Mouse (Mus musculus) stomach, embryonic 15.5 days (tissue): ENCODE results near the gene Iffo2. TPM values are rescaled to one million over a fixed set of nuclear protein-coding genes. Genes with fewer than 3 reads are reported as not detected.

Experiments
- ATAC-seq: fragments of 200-750 bp; cut with Nextera tagmentation; 2 replicates; pipeline ENCODE4 v1.8.0; 2017; ENCODE audit warnings: low read depth, moderate number of reproducible peaks, moderate TSS enrichment; ENCODE audit not compliant: insufficient read depth, low FRiP score
- H3K27ac ChIP-seq: fragments of 300-500 bp; sonication (generic); 2 replicates; pipeline ENCODE4 v1.5.1; 2015; ENCODE audit warnings: mild to moderate bottlenecking, inconsistent platforms
- H3K27me3 ChIP-seq: fragments of 300-500 bp; sonication (generic); replicated peaks from 2 replicates; pipeline ENCODE4 v1.6.1; 2015; ENCODE audit warnings: inconsistent platforms
- H3K36me3 ChIP-seq: fragments of 300-500 bp; sonication (generic); 2 replicates; pipeline ENCODE4 v1.6.1; 2015; ENCODE audit warnings: inconsistent platforms
- H3K4me1 ChIP-seq: fragments of 300-500 bp; sonication (generic); 2 replicates; pipeline ENCODE4 v1.6.1; 2015; ENCODE audit warnings: inconsistent platforms
- H3K4me2 ChIP-seq: fragments of 300-500 bp; sonication (generic); 2 replicates; pipeline ENCODE4 v1.6.1; 2015; ENCODE audit warnings: mild to moderate bottlenecking, inconsistent platforms
- H3K4me3 ChIP-seq: fragments of 300-500 bp; sonication (generic); replicated peaks from 2 replicates; pipeline ENCODE4 v1.5.1; 2015; ENCODE audit warnings: inconsistent platforms
- H3K9ac ChIP-seq: fragments of 300-500 bp; sonication (generic); 2 replicates; pipeline ENCODE4 v1.6.1; 2015; ENCODE audit warnings: inconsistent platforms
- H3K9me3 ChIP-seq: fragments of 300-500 bp; sonication (generic); 2 replicates; pipeline ENCODE4 v1.6.1; 2016; ENCODE audit warnings: inconsistent platforms
- WGBS: fragments of 180-500 bp; shearing (Covaris S2); methylation state at CpG from one replicate; pipeline ENCODE4 v1.1.7; 2015; 5-methylcytosine and 5-hydroxymethylcytosine counted together
- polyA plus RNA-seq: library from polyadenylated mRNA; unstranded; fragments of >200 nt; fragmentation: Nextera tagmentation; extraction: Ambion mirVana; gene quantifications from 2 replicates; pipeline ENCODE4 v1.2.1, GENCODE M21; 2015

Gene Iffo2
- polyA plus RNA-seq, 1 experiment from 2014 or later: 4.2 TPM

DNA sequence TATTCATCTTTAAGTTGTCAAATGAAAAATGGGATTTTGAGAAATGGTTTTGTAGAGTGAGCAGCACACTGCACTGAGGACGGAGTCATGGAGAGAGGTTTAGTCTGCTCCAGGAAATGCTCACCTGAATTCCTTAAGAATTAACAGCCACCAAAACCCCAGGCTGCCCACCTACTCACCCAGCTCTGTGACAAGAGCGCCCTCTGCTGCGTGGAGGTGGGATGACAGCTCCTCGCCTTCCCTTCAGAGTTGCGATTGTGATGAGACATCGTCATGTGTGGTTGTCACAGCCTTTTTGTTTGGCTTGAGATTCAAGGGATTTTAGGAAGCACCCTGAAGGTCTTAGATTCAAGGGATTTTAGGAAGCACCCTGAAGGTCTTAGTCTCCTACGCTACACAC, 106.0 kb downstream of the Iffo2 start:
- no peaks in the 10 kb centered on the region for H3K36me3 ChIP-seq
- H3K4me1 ChIP-seq: 0 out of 2 replicates have a peak, but pooled peaks cover under 1% of the 10 kb centered on the region
- 30% methylated on average over 7 of the region's 7 CpGs for WGBS
- no peak overlapping the region for H3K27ac ChIP-seq
- H3K9me3 ChIP-seq: no peaks in the 10 kb centered on the region
- H3K27me3 ChIP-seq: 0 out of 2 replicates have a peak, but pooled peaks cover under 1% of the 10 kb centered on the region
- no peak for ATAC-seq
- no peak overlapping the region for H3K9ac ChIP-seq
- H3K4me3 ChIP-seq: no peak overlapping the region
- no peak overlapping the region for H3K4me2 ChIP-seq

DNA sequence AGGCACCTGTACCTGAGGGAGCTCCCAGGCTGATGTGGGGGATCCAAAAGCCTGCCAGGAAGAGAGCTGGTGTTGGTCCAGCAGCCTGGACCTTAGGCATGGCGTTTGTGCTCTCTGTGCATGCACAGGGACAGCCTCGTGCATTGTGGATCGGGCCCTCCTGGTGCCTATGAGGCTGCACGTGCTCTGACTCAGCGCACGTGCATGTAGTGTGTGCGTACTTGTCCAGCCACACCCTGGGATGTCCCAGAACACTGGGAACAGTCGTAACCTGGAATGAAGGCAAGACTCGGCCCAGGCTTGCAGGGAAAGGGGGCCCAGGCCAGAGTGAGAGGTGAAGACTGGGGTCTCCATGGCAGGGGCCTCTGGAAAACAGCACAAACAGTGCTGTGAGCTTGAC, 107.5 kb downstream of the Iffo2 start:
- Histone ChIP-seq H3K4me1 (peaks cover 11% of the 10 kb centered on the region; the same call in 1 of the 2 replicates), H3K9ac (no peak overlapping the region), H3K4me3 (no peak overlapping the region), H3K36me3 (no peaks in the 10 kb centered on the region), H3K27me3 (peaks cover 3% of the 10 kb centered on the region; the same call in 1 of the 2 replicates), H3K4me2 (no peak overlapping the region), H3K9me3 (no peaks in the 10 kb centered on the region), H3K27ac (no peak overlapping the region)
- ATAC-seq: no peak
- 78% methylated on average over 9 of the region's 9 CpGs for WGBS

DNA sequence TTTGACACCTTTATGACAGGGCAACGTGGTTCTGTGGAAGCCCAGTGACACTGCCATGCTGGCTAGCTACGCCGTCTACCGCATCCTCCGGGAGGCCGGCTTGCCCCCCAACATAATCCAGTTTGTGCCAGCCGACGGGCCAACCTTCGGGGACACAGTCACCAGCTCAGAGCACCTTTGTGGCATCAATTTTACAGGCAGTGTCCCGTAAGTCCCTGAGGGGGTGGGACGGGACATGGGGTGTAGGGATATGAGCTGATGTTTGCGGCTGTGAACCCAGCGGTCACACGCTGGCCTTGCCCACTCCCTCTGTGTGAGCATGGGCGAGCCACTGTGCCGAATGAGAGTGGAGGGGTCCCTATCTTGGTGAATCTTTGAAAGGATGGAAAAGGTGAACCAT, 108.0 kb downstream of the Iffo2 start:
- H3K9me3 ChIP-seq: no peaks in the 10 kb centered on the region
- H3K36me3 ChIP-seq: no peaks in the 10 kb centered on the region
- H3K4me3 ChIP-seq: no peak overlapping the region
- peaks cover 3% of the 10 kb centered on the region; the same call in 1 of the 2 replicates for H3K27me3 ChIP-seq
- 91% methylated on average over 16 of the region's 16 CpGs for WGBS
- H3K27ac ChIP-seq: no peak overlapping the region
- H3K9ac ChIP-seq: no peak overlapping the region
- H3K4me1 ChIP-seq: peaks cover 11% of the 10 kb centered on the region; the same call in 1 of the 2 replicates
- no peak overlapping the region for H3K4me2 ChIP-seq
- ATAC-seq: no peak

DNA sequence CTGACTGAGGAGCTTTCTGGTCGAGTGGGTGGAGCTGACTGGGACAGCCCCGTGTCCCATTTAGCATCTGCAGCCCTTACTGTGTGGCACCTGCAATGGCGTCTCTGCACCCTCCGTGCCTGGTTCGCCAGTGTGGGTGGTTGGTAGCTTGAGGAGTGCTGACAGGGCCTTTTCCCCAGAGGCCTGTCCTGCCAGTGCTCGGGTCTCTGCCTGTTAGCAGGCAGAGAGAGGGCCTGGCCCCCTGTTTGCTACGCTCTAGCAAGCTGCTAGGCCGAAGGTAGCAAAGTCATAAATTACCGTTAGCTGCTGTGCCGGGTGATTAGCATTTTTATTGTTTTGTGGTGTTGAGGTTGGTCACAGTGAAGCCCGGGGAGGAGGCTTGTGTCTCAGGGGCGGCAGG, 109.5 kb downstream of the Iffo2 start:
- WGBS: 58% methylated on average over 12 of the region's 12 CpGs
- Histone ChIP-seq H3K4me3 (no peak overlapping the region), H3K4me1 (peaks cover 11% of the 10 kb centered on the region; the same call in 1 of the 2 replicates), H3K4me2 (no peak overlapping the region), H3K27ac (no peak overlapping the region), H3K9ac (no peak overlapping the region), H3K36me3 (no peaks in the 10 kb centered on the region; the same call in 1 of the 2 replicates), H3K9me3 (no peaks in the 10 kb centered on the region), H3K27me3 (peaks cover 3% of the 10 kb centered on the region; the same call in 1 of the 2 replicates)
- ATAC-seq: no peak

DNA sequence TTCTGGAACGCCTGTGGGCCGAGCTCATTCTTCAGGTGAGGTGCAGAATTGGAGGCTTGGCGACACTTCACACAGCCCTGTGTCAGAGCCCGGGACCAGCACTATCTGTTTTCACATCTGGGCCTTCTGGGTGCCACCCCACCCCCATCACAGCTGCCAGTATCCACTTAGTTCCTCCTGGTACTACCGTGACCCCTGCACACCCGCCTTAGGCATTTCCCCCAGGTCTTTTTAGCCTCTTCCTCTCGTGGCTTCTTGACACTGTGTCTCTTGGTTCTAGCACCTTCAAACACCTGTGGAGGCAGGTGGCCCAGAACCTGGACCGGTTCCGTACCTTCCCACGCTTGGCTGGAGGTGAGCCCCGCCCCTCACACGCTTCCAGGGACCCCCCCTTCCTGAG, 110.0 kb downstream of the Iffo2 start:
- no peak overlapping the region for H3K27ac ChIP-seq

DNA sequence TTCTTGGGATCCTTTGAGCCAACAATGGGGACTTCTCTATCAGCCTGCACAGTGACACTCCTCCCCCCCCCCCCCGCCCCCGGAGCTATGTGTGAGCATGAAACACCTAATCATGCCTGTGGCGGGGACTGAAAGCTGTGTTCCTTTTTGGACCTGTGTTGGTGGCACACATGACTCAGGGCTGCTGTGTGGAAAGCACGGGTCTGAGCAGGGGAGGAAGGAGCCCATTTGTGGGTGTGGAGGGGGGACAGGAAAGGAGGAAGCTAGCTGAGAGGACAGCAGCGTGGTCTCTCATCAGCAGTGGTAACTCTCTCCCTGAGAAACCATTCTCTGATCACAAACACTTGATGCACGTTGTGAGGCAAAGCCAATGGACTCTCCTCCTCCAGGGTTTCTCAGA, 110.4 kb downstream of the Iffo2 start:
- WGBS: 58% methylated on average over 6 of the region's 6 CpGs
- H3K4me3 ChIP-seq: no peak overlapping the region
- H3K9ac ChIP-seq: no peak overlapping the region
- H3K27me3 ChIP-seq: peaks cover 3% of the 10 kb centered on the region; the same call in 1 of the 2 replicates
- no peak overlapping the region for H3K27ac ChIP-seq
- peaks cover 11% of the 10 kb centered on the region; the same call in 1 of the 2 replicates for H3K4me1 ChIP-seq
- no peak for ATAC-seq
- no peak overlapping the region for H3K4me2 ChIP-seq
- H3K9me3 ChIP-seq: no peaks in the 10 kb centered on the region
- H3K36me3 ChIP-seq: peaks cover 3% of the 10 kb centered on the region; the same call in 1 of the 2 replicates

More for the DNA sequence above, 110.0 kb downstream of the Iffo2 start:
- peaks cover 3% of the 10 kb centered on the region; the same call in 1 of the 2 replicates for H3K36me3 ChIP-seq
- ATAC-seq: no peak
- H3K9me3 ChIP-seq: no peaks in the 10 kb centered on the region
- H3K9ac ChIP-seq: no peak overlapping the region
- WGBS: 72% methylated on average over 12 of the region's 12 CpGs
- H3K4me1 ChIP-seq: peaks cover 11% of the 10 kb centered on the region; the same call in 1 of the 2 replicates
- H3K4me2 ChIP-seq: no peak overlapping the region
- no peak overlapping the region for H3K4me3 ChIP-seq
- peaks cover 3% of the 10 kb centered on the region; the same call in 1 of the 2 replicates for H3K27me3 ChIP-seq

DNA sequence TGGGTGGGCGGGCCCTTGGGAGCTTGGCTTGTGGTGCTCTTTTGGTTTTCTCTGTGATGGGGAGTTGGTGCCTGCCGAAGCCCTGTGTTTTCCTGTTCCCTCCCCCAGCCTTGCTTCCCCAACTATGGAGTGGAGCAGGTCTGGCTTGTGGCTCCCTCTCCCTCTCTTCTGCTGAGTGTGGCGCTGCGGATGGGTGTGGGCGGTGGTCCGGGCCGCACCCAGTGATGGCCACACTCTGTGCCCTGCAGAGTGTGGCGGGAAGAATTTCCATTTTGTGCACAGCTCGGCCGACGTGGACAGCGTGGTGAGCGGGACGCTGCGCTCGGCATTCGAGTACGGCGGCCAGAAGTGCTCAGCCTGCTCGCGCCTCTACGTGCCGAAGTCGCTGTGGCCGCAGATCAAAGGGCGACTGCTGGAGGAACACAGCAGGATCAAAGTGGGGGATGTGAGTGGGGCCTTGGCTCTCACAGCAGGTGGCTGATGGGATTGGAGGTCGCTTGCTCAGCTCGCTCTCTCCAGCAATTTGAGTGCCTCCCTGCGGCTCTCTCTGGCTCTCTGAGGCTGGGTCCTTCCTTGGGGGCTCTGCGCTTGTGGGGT, 111.6 kb downstream of the Iffo2 start:
- Histone ChIP-seq H3K4me1 (peaks cover 11% of the 10 kb centered on the region; the same call in 1 of the 2 replicates), H3K27ac (no peak overlapping the region), H3K9ac (no peak overlapping the region), H3K36me3 (peaks cover 3% of the 10 kb centered on the region), H3K27me3 (peaks cover 3% of the 10 kb centered on the region; the same call in 1 of the 2 replicates), H3K4me3 (peak overlapping the region; percentile 25), H3K9me3 (no peaks in the 10 kb centered on the region), H3K4me2 (peak overlapping the region; percentile 55)
- 7% methylated on average over 30 of the region's 30 CpGs for WGBS
- no peak; the same call in 1 of the 2 replicates for ATAC-seq

DNA sequence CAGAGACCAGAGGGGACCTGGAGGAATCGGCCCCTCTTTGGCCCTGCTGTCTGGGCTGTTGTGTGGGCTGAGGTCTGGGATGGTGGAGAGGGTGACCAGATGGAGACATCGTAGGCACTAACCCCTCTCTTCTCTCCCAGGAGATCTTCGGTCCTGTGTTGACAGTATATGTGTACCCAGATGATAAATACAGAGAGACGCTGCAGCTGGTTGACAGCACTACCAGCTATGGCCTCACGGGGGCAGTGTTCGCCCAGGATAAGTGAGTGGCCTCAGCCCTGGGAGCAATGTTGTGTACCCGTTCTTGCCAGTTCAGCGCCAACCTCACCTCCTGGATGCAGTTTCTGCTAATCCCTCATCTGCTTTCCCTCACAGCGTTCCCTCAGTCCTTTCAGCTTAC, 113.6 kb downstream of the Iffo2 start:
- H3K4me2 ChIP-seq: no peak overlapping the region
- H3K4me3 ChIP-seq: no peak overlapping the region
- peaks cover 11% of the 10 kb centered on the region; the same call in 1 of the 2 replicates for H3K4me1 ChIP-seq
- H3K36me3 ChIP-seq: peaks cover 12% of the 10 kb centered on the region
- H3K27me3 ChIP-seq: peaks cover 3% of the 10 kb centered on the region; the same call in 1 of the 2 replicates
- H3K9ac ChIP-seq: no peak overlapping the region
- H3K27ac ChIP-seq: no peak overlapping the region
- 14% methylated on average over 9 of the region's 9 CpGs for WGBS
- H3K9me3 ChIP-seq: no peaks in the 10 kb centered on the region
- no peak for ATAC-seq

DNA sequence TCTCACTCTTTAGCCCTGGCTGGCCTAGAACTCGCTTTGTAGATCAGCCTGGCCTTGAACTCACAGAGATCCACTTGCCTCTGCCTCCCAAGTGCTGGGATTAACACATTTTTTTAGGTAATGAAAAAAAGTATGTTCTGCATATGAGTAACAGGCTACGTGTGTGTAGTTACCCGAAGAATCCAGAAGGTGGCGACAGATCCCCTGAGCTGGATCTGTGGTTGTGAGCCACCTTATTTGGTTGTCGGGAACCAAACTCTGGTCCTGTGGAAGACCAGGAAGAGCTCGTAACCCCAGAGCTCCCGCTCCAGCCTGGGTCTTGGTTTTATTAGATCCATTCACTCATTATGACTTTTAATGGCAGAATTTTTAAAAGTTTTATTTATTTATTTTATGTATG, 116.6 kb downstream of the Iffo2 start:
- Histone ChIP-seq H3K4me2 (no peak overlapping the region), H3K27ac (no peak overlapping the region), H3K4me3 (no peak overlapping the region), H3K36me3 (peaks cover 12% of the 10 kb centered on the region), H3K27me3 (no peaks in the 10 kb centered on the region; the same call in 1 of the 2 replicates), H3K4me1 (peaks cover 5% of the 10 kb centered on the region; the same call in 1 of the 2 replicates), H3K9me3 (no peaks in the 10 kb centered on the region), H3K9ac (no peak overlapping the region)
- no peak for ATAC-seq
- 86% methylated on average over 7 of the region's 7 CpGs for WGBS

DNA sequence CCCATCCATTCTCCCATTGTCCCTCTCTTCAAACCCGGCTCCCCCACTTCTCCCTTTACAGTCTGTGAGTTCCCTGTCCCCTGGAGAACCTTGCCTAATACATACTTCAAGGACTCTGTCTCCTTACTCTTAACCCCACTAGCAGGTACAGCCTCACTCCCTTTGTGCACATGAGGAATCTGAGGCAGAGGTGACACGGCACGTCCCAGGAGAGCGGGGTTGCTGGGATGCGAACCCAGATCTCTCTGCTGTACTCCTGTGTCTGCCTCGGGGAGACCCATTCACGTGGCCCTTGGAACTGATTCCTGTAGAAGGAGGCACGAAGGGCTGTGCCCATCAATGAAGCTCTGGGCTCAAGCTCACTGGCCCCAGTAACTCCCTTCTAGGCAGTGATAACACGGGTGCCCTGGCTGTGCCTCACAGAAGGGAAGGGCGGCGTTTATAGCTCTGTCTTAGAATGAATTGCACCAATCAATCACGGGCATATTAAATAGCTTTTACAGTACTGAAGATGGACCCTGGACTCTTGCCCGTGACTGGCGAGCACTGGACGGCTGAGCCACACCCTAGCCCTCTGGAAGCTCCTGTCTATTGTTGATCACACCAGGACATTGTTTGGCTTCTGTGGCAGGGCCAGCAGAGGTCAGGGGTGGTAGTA, 119.9 kb downstream of the Iffo2 start:
- no peak overlapping the region for H3K4me3 ChIP-seq
- no peak overlapping the region for H3K4me2 ChIP-seq
- no peak overlapping the region for H3K9ac ChIP-seq
- peaks cover 9% of the 10 kb centered on the region for H3K36me3 ChIP-seq
- H3K27me3 ChIP-seq: no peaks in the 10 kb centered on the region
- 73% methylated on average over 15 of the region's 15 CpGs for WGBS
- ATAC-seq: no peak
- H3K9me3 ChIP-seq: no peaks in the 10 kb centered on the region
- no peak overlapping the region for H3K27ac ChIP-seq
- no peaks in the 10 kb centered on the region for H3K4me1 ChIP-seq

DNA sequence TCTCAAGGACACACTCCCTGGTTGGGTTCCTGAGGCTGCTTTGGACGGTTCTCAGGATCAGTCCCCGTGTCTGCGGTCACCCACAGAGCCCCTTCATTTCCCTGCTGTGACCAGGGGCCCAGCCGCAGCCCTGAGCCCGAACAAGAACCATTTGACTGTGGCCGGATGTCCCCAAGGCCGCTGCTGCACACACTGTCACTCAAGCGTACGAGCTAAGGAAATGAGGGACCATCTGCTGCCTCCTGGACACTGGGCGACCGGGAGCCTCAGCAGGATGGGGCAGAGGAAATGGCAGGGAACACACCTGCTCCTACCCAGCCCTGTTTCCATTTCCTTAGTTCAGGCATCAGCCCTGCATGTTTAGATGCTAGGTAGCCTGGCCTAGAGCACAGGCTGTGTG, 120.6 kb downstream of the Iffo2 start:
- H3K4me2 ChIP-seq: no peak overlapping the region
- H3K27ac ChIP-seq: 0 out of 2 replicates have a peak overlapping the region, but pooled peaks have one; percentile 4
- H3K9me3 ChIP-seq: no peaks in the 10 kb centered on the region
- WGBS: 59% methylated on average over 11 of the region's 11 CpGs
- H3K27me3 ChIP-seq: no peaks in the 10 kb centered on the region
- H3K4me1 ChIP-seq: no peaks in the 10 kb centered on the region
- H3K9ac ChIP-seq: no peak overlapping the region
- no peak; the same call in 1 of the 2 replicates for ATAC-seq
- no peak overlapping the region for H3K4me3 ChIP-seq
- H3K36me3 ChIP-seq: peaks cover 8% of the 10 kb centered on the region

DNA sequence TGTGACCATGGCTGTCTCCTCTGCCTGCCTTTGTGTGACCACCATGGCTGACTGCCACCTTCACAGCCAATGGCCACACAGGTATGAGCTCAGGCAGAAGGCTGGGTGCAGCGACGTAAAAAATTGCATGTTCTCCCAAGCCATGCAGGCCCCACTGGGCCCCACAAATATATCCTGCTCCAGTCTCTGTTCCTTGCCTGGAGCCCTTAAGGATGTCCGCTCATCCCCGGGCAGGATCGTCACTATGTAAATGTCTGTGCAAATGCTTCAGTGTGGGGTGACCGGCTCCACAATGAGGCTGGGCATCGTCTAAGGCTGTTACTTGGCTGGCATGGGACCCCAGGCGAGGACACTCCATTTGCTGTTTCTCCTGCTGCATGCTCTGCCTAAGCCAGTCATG, 122.9 kb downstream of the Iffo2 start, which contains the start of gene Tas1r2:
Gene Tas1r2 (plus strand): TSS at position 301 of the 400 bp plus-strand sequence.
- H3K4me2 ChIP-seq: no peak within 1 kb of the TSS
- H3K9ac ChIP-seq: no peak within 1 kb of the TSS
- peaks cover 7% of the 10 kb centered on the region; the same call in 1 of the 2 replicates for H3K36me3 ChIP-seq
- no peak for ATAC-seq
- H3K27me3 ChIP-seq: no peaks in the 10 kb centered on the region
- no peak within 1 kb of the TSS for H3K4me3 ChIP-seq
- WGBS: 76% methylated on average over 8 of the region's 8 CpGs
- H3K27ac ChIP-seq: no peak within 1 kb of the TSS
- H3K4me1 ChIP-seq: no peaks in the 10 kb centered on the region
- H3K9me3 ChIP-seq: no peaks in the 10 kb centered on the region
